Mouse (Mus musculus): ENCODE results near the gene Twf2.

DNA sequence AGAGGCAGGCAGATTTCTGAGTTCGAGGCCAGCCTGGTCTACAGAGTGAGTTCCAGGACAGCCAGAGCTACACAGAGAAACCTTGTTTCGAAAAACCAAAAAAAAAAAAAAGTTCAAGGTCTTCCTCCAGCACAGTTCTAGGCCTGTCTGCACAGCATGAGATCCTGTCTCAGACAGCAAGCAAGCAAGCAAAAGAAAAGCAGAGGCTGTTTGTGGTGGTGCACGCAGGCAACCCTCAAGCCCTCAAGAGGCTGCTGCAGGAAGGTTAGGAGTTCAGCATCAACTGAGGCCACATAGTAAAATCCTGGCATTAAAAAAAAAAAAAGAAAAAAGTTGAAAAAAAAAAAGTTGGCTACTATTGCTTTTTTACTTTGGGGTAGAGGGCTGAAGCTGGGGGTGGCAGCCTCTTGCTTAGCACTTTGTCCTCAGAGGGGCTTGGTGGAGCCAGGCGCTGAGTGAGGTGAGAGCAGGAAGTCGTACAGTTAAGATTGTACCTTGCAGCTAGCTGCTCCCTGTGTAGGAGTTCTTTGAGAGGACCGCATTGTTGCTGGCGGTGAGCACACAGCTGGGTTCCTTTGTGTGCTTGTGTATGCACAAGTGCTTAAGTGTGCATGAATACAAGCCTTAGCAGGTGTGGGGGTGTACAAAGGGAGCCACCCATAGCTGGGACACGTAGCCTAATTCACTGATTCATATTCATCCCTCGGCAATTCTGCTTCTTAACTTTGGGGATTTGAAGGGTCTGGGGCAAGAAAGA lies 8.1 kb downstream of the Twf2 start:
- TF ChIP-seq POLR2A (IDR thresholded peaks at IDR 0.05; ENCODE audit: extremely low read depth, insufficient read depth, low read length) (no peak), CTCF (IDR thresholded peaks at IDR 0.05; ENCODE audit: low read depth, low read length) (no peak)

Data from liver, adult 2 months (tissue).